Mouse (Mus musculus): Measurements from ENCODE around the gene Alkbh3.

DNA sequence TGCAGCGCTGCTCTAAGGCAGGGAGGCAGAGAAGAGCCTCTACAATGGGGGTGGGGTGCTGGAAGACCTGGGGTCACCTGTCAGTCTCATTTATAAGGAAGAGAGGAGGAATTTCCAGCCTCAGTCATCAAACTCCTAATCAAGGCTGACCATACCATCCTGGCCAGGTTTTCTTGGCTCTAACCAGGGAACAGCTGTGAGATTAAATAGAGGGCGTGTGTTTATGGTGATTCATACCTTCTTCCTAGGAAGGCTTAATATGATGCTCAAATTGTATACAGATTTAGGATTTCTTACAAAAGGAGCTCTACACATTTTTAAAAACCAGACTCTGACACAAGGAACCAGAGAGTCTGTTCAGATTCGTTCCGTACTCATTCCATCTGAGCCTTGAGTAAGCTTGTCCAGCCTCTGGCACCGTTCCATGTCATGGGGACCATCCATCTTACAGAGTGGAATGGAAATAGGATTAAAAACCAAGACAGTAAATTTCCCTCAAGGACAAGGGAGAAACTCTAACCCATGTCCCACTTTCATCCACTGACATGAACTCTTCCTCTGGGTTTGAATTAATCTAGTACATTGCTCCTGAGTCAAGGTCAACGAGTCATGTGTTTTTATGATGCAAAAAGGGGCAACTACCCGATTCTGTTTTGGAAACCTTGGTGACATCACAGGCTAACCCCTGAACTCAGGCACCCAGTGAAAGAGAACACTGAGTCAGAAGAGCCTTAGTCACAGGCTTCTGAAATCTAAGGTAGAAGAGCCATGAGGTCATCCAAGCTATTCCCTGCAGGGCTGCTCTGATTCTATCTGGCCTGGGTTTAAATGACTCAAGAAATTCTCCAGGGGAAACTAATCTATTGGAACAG, 31.1 kb downstream of the Alkbh3 start:
- TF ChIP-seq CTCF (conservative IDR thresholded peaks at IDR 0.05; ENCODE audit: low read length) (no peak), NANOG (IDR thresholded peaks at IDR 0.05; ENCODE audit: borderline replicate concordance, low read length) (no peak)

Measured in E14TG2a.4 (cell line).